Mouse (Mus musculus) midbrain, embryonic 12.5 days (tissue): ENCODE measurements at regions not wholly inside any gene's neighbourhood (a gene's known extent, or its start where the extent isn't known, plus 50 kb on each side); places are given as distances from the start of the nearest gene placed in this dataset.

ENCODE experiments used
- ATAC-seq: fragments of 200-750 bp; cut with Nextera tagmentation; 2 replicates; pipeline ENCODE4 v1.8.0; 2017; ENCODE audit warnings: low read depth, moderate TSS enrichment, moderate library complexity; ENCODE audit not compliant: low FRiP score
- H3K27ac ChIP-seq: fragments of 300-500 bp; sonication (generic); replicated peaks from 2 replicates; pipeline ENCODE4 v1.5.1; 2016; ENCODE audit warnings: mild to moderate bottlenecking
- H3K27me3 ChIP-seq: fragments of 300-500 bp; sonication (generic); 2 replicates; pipeline ENCODE4 v1.6.1; 2016; ENCODE audit warnings: mild to moderate bottlenecking
- H3K36me3 ChIP-seq: fragments of 300-500 bp; sonication (generic); 2 replicates; pipeline ENCODE4 v1.6.1; 2016
- H3K4me1 ChIP-seq: fragments of 300-500 bp; sonication (generic); 2 replicates; pipeline ENCODE4 v1.6.1; 2016
- H3K4me2 ChIP-seq: fragments of 300-500 bp; sonication (generic); replicated peaks from 2 replicates; pipeline ENCODE4 v1.6.1; 2016; ENCODE audit warnings: mild to moderate bottlenecking, moderate library complexity
- H3K4me3 ChIP-seq: fragments of 300-500 bp; sonication (generic); 2 replicates; pipeline ENCODE4 v1.5.1; 2016; ENCODE audit warnings: mild to moderate bottlenecking
- H3K9ac ChIP-seq: fragments of 300-500 bp; sonication (generic); replicated peaks from 2 replicates; pipeline ENCODE4 v1.6.1; 2016; ENCODE audit warnings: mild to moderate bottlenecking, moderate library complexity
- H3K9me3 ChIP-seq: fragments of 300-500 bp; sonication (generic); 2 replicates; pipeline ENCODE4 v1.6.1; 2016; ENCODE audit warnings: mild to moderate bottlenecking
- WGBS: fragments of 180-500 bp; shearing (Covaris S2); methylation state at CpG from one replicate; pipeline ENCODE4 v1.1.7; 2016; 5-methylcytosine and 5-hydroxymethylcytosine counted together

DNA sequence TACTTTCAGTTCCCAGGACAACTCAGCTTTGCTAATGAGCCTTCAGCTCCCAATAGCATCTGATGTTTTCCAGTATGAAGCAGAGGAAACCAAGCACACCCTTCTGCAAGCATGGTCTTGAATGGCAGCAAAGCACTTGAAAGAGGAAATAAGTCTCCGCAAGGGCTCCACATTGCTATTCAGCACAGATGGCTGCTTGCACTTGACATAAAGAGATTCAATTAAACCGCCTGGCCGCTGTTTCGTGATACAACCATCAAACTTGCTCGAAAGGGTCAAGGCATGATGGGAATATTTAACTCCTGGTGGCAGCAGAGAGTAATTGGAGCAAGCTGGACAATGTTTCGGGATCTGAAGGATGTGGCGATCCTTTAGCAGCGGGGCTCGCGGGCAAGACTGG, 54.3 kb upstream of the Mmp2 start:
- no peak overlapping the region for H3K4me3 ChIP-seq
- H3K27me3 ChIP-seq = no peaks in the 10 kb centered on the region
- no peak overlapping the region for H3K4me2 ChIP-seq
- no peak overlapping the region for H3K9ac ChIP-seq
- no peaks in the 10 kb centered on the region for H3K9me3 ChIP-seq
- no peaks in the 10 kb centered on the region for H3K36me3 ChIP-seq
- no peak overlapping the region for H3K27ac ChIP-seq
- WGBS = 73% methylated on average over 10 of the region's 10 CpGs
- 0 out of 2 replicates have a peak, but pooled peaks cover 3% of the 10 kb centered on the region for H3K4me1 ChIP-seq
- no peak for ATAC-seq

DNA sequence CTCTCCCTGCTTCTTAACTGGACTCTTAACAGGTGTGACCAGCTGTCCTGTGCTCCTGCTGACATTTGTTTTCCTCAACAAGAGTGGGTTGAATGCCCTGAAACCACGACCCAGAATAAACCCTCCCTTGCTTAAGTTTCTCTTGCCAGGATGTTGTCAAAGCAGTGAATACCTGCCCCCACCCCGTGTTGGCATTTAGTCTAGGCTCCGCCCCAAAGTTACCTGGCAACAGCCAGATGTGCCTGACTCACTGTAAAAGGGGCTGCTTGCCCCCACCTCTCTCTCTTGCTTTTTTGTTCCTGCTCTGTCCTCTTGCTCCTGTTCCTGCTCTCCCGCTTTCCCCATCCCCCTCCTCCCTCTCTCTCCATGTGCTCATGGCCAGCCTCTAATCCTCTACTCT, 51.9 kb upstream of the Mmp2 start:
- Histone ChIP-seq H3K4me3 (no peak overlapping the region), H3K27ac (no peak overlapping the region), H3K36me3 (no peaks in the 10 kb centered on the region), H3K9me3 (no peaks in the 10 kb centered on the region), H3K9ac (no peak overlapping the region), H3K4me2 (no peak overlapping the region), H3K27me3 (no peaks in the 10 kb centered on the region), H3K4me1 (0 out of 2 replicates have a peak, but pooled peaks cover 3% of the 10 kb centered on the region)
- no peak for ATAC-seq
- 58% methylated on average over 4 of the region's 4 CpGs for WGBS

DNA sequence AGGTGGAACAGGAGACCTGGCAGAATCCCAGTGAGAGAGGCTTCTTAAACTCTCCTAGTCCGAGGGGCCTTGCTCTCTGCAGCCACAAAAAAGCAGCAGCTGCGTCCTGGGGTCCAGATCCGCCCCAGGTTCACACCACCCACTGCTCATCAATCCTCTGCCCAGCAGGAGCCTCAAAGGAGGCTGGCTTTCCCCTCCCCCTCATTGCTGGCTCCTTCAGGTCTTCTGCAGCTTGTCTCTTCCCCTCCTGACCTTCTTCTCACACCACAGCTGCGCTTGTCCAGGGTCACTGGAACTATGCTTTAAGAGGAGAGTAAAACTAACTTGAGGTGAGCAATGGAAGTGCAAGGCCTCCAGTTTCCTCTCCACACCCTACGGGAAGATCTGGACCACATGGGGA, 50.0 kb upstream of the Mmp2 start:
- WGBS = 4% methylated on average over 5 of the region's 5 CpGs
- Histone ChIP-seq H3K4me1 (0 out of 2 replicates have a peak, but pooled peaks cover 3% of the 10 kb centered on the region), H3K9me3 (no peaks in the 10 kb centered on the region), H3K27ac (no peak overlapping the region), H3K4me3 (no peak overlapping the region), H3K9ac (no peak overlapping the region), H3K4me2 (no peak overlapping the region), H3K36me3 (no peaks in the 10 kb centered on the region), H3K27me3 (no peaks in the 10 kb centered on the region)
- no peak for ATAC-seq
